Mouse (Mus musculus) MEL (cell line): ENCODE results near the gene Trf. TPM values are rescaled to one million over a fixed set of nuclear protein-coding genes. Genes with fewer than 3 reads are reported as not detected.

Experiments
- DNase-seq: peaks from one replicate; pipeline ENCODE4 v3.0.0; 2011; ENCODE audit warnings: low read depth, low spot score
- H3K27ac ChIP-seq: 2 replicates; pipeline ENCODE4 v1.5.1; 2012; ENCODE audit warnings: low read depth, mild to moderate bottlenecking, control low read depth, low read length, moderate library complexity; ENCODE audit not compliant: control insufficient read depth
- H3K27me3 ChIP-seq, 2 experiments: fragments of 150-350 bp in 1 of 2; sonication (generic) in 1 of 2; 2 replicates each; pipeline ENCODE4 v1.6.1; 2012; ENCODE audit warnings: low read length in 2 of 2, mild to moderate bottlenecking in 2 of 2, improper control_type of control experiment in 1 of 2, moderate library complexity in 1 of 2; ENCODE audit not compliant: insufficient read depth in 2 of 2, control insufficient read depth in 1 of 2
- H3K36me3 ChIP-seq, 2 experiments: 2 replicates each; pipeline ENCODE4 v1.6.1; 2012 to 2014; ENCODE audit warnings: low read length in 2 of 2, improper control_type of control experiment in 1 of 2, inconsistent platforms in 1 of 2, mild to moderate bottlenecking in 1 of 2; ENCODE audit not compliant: insufficient read depth in 2 of 2, control insufficient read depth in 1 of 2
- H3K4me1 ChIP-seq, 2 experiments: fragments of 150-350 bp in 1 of 2; sonication (generic) in 1 of 2; 2 replicates each; pipeline ENCODE4 v1.6.1; 2012; ENCODE audit warnings: low read length in 2 of 2, improper control_type of control experiment in 1 of 2, mild to moderate bottlenecking in 1 of 2; ENCODE audit not compliant: insufficient read depth in 2 of 2, control insufficient read depth in 1 of 2
- H3K4me3 ChIP-seq, 2 experiments: fragments of 150-350 bp in 1 of 2; sonication (generic) in 1 of 2; 2 replicates each; pipeline ENCODE4 v1.5.1; 2012; ENCODE audit warnings: low read depth in 2 of 2, low read length in 2 of 2, mild to moderate bottlenecking in 2 of 2, moderate library complexity in 2 of 2, control low read depth in 1 of 2, improper control_type of control experiment in 1 of 2; ENCODE audit not compliant: control insufficient read depth in 1 of 2, insufficient read depth in 1 of 2
- H3K79me2 ChIP-seq: 2 replicates; pipeline ENCODE4 v1.6.1; 2012; ENCODE audit warnings: mild to moderate bottlenecking, low read length, moderate library complexity; ENCODE audit not compliant: control insufficient read depth, poor library complexity, insufficient read depth
- H3K9ac ChIP-seq: 2 replicates; pipeline ENCODE4 v1.6.1; 2012; ENCODE audit warnings: low read depth, mild to moderate bottlenecking, control low read depth, low read length, moderate library complexity; ENCODE audit not compliant: control insufficient read depth, poor library complexity, severe bottlenecking
- H3K9me3 ChIP-seq: fragments of 150-350 bp; sonication (generic); replicated peaks from 2 replicates; pipeline ENCODE4 v1.6.1; 2012; ENCODE audit warnings: mild to moderate bottlenecking, low read length, improper control_type of control experiment, moderate library complexity; ENCODE audit not compliant: insufficient read depth
- BHLHE40 ChIP-seq: IDR thresholded peaks from 2 replicates; pipeline ENCODE4 v1.6.1; 2012; ENCODE audit warnings: low read depth, mild to moderate bottlenecking, inconsistent platforms, low read length, improper control_type of control experiment, borderline replicate concordance
- CHD1 ChIP-seq: IDR thresholded peaks from 2 replicates; pipeline ENCODE4 v1.6.1; 2012; ENCODE audit warnings: low read depth, mild to moderate bottlenecking, inconsistent platforms, low read length, improper control_type of control experiment
- CTCF ChIP-seq, 3 experiments: IDR thresholded peaks in 2 of 3; conservative IDR thresholded peaks in 1 of 3; 2 replicates each; pipeline ENCODE4 v1.5.1; 2011 to 2012; ENCODE audit warnings: low read length in 3 of 3, low read depth in 2 of 3, mild to moderate bottlenecking in 2 of 3, improper control_type of control experiment in 1 of 3, inconsistent platforms in 1 of 3, mixed read lengths in 1 of 3, moderate library complexity in 1 of 3; ENCODE audit not compliant: control insufficient read depth in 1 of 3, insufficient read depth in 1 of 3, poor library complexity in 1 of 3, severe bottlenecking in 1 of 3
- ETS1 ChIP-seq: IDR thresholded peaks from 2 replicates; pipeline ENCODE4 v1.6.1; 2012; ENCODE audit warnings: low read depth, mild to moderate bottlenecking, inconsistent platforms, low read length, improper control_type of control experiment, moderate library complexity
- HCFC1 ChIP-seq: IDR thresholded peaks from 2 replicates; pipeline ENCODE4 v1.6.1; 2012; ENCODE audit warnings: low read depth, mild to moderate bottlenecking, inconsistent platforms, low read length, improper control_type of control experiment, moderate library complexity
- MYB ChIP-seq: IDR thresholded peaks from 2 replicates; pipeline ENCODE4 v1.6.1; 2011; ENCODE audit warnings: mild to moderate bottlenecking, low read depth, low read length, improper control_type of control experiment
- MYC ChIP-seq: IDR thresholded peaks from 2 replicates; pipeline ENCODE4 v1.6.1; 2011; ENCODE audit warnings: low read depth, mild to moderate bottlenecking, low read length, improper control_type of control experiment, moderate library complexity
- POLR2AphosphoS2 ChIP-seq: IDR thresholded peaks from 2 replicates; pipeline ENCODE4 v1.6.1; 2011; ENCODE audit warnings: low read length, improper control_type of control experiment
- SMC3 ChIP-seq: IDR thresholded peaks from 2 replicates; pipeline ENCODE4 v1.6.1; 2011; ENCODE audit warnings: low read depth, low read length, improper control_type of control experiment
- TAL1 ChIP-seq: IDR thresholded peaks from 2 replicates; pipeline ENCODE4 v1.6.1; 2012; ENCODE audit warnings: mild to moderate bottlenecking, inconsistent platforms, low read length, moderate library complexity, mixed read lengths
- TCF12 ChIP-seq: IDR thresholded peaks from 2 replicates; pipeline ENCODE4 v1.6.1; 2014; ENCODE audit warnings: low read depth, mild to moderate bottlenecking, inconsistent platforms, low read length, improper control_type of control experiment, moderate library complexity
- USF1 ChIP-seq: IDR thresholded peaks from 2 replicates; pipeline ENCODE4 v1.6.1; 2014; ENCODE audit warnings: low read depth, mild to moderate bottlenecking, inconsistent platforms, low read length, improper control_type of control experiment, moderate library complexity
- ZKSCAN1 ChIP-seq: IDR thresholded peaks from 2 replicates; pipeline ENCODE4 v1.6.1; 2012; ENCODE audit warnings: low read depth, mild to moderate bottlenecking, inconsistent platforms, low read length, improper control_type of control experiment, moderate library complexity
- ZNF384 ChIP-seq: IDR thresholded peaks from 2 replicates; pipeline ENCODE4 v1.6.1; 2012; ENCODE audit warnings: low read depth, mild to moderate bottlenecking, inconsistent platforms, low read length, improper control_type of control experiment
- polyA plus RNA-seq, 2 experiments: library from polyadenylated mRNA; stranded (reverse) in 1 of 2; unstranded in 1 of 2; fragments of >175 nt in 1 of 2; fragments of >200 nt in 1 of 2; gene quantifications; 2 replicates each; pipeline versions ENCODE4 v1.2.1 to v1.2.4; 2012; ENCODE audit warnings: low replicate concordance in 2 of 2, low read depth in 1 of 2; ENCODE audit not compliant: insufficient read length in 2 of 2, insufficient read depth in 1 of 2, missing spikeins in 1 of 2
- total RNA-seq: library from RNA; depleted of rRNA; stranded (reverse); fragments of 300-350 nt; gene quantifications from 2 replicates; pipeline ENCODE4 v1.2.3, GENCODE M21; 2012; rRNA removed

The Trf gene
- total RNA-seq: not detected in 2 replicates
- polyA plus RNA-seq: not detected

DNA sequence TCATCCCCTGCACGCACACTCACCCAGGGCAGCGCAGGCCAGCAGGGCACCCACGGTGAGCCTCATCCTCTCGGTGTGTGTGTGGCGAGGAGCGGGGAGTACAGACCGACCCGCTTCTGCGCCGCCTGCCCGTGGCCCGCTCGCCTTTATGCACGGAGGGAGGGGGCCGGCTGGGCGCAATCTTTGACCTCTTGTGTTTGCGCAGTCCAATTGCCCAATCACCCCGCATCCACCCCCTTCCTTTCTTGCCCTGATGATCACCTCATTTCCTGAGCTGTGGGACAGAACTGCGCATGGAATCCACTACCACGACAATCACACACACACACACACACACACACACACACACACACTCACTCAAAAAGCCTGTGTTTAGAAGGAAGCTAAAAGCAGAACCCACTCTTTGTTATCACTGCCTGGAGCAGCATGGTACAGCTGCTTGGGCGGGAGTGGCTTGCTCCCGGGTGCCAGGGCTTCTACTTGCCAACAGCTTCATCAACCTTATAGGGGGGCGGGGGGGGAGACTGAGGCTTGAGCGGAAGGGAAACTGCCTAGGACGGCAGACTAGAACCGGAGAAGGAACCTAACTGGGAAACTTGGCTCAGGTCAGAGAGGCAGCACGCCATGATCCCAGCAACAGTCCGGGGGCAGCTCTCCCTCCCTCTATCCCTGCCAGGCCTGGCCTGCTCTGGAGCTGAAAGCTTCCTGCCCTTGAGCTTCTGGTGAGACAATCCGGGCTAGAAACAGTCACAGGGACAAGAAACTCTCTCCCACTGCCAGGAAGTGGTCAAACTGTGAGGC, at the start of gene Trf, which contains the start of gene Gm20425:
TSS of gene Trf (minus strand) at position 294 of the 801 bp plus-strand sequence.
TSS of gene Gm20425 (minus strand) at position 157 of the 801 bp plus-strand sequence.
- Histone ChIP-seq H3K4me1 (0 out of 4 replicates have a peak, but pooled peaks cover 0 to 3% of the 10 kb centered on the region in 2 experiments), H3K27me3 (no peaks in the 10 kb centered on the region), H3K9me3 (no peaks in the 10 kb centered on the region), H3K9ac (no peak within 1 kb of the TSS), H3K36me3 (no peaks in the 10 kb centered on the region), H3K27ac (no peak within 1 kb of the TSS), H3K79me2 (no peaks in the 10 kb centered on the region), H3K4me3 (no peak within 1 kb of the TSS)
- TF ChIP-seq POLR2AphosphoS2 (no peak), ZKSCAN1 (no peak), ETS1 (0 out of 2 replicates have a peak, but pooled peaks have one; percentile 32), TAL1 (no peak)
- DNase-seq: peak; percentile 38

DNA sequence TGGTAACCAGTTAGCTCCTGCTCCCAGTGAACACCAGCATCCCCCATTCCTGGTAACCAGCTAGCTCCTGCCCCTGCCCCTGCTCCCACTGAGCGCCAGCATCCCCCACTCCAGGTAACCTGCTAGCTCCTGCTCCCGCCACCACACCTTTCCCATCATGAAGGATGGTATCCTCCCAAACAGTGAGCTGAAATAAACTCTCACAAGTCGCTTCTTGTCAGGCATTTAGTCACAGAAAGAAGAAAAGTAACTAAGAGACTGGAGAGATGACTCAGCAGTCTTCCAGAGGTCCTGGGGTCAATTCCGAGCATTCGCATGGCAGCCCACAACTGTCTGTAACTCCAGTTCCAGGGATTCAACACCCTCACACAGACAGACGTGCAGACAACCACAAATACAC, 46.6 kb upstream of the Trf start:
- H3K9me3 ChIP-seq: no peaks in the 10 kb centered on the region
- DNase-seq: no peak
- no peak overlapping the region for H3K4me3 ChIP-seq
- no peaks in the 10 kb centered on the region for H3K79me2 ChIP-seq
- no peaks in the 10 kb centered on the region for H3K36me3 ChIP-seq
- no peak overlapping the region for H3K9ac ChIP-seq
- no peak overlapping the region for H3K27ac ChIP-seq
- H3K4me1 ChIP-seq: no peaks in the 10 kb centered on the region
- TF ChIP-seq TCF12 (no peak), USF1 (no peak), CTCF (IDR thresholded peaks at IDR 0.05 in 2 of 3, conservative IDR thresholded peaks at IDR 0.05 in 1 of 3; ENCODE audit: control insufficient read depth in 1 of 3, insufficient read depth in 1 of 3, low read depth in 2 of 3, low read length in 3 of 3, poor library complexity in 1 of 3, severe bottlenecking in 1 of 3) (no peak), HCFC1 (no peak), MYB (no peak), BHLHE40 (no peak), MYC (no peak), SMC3 (no peak), CHD1 (no peak), ZNF384 (no peak)
- no peaks in the 10 kb centered on the region; a peak in 1 of 4 replicates for H3K27me3 ChIP-seq
